Mouse (Mus musculus) c-Kit-negative CD71-positive TER-119-positive erythroid progenitor cells, embryonic 14.5 days (primary cell): ENCODE results near the gene A830005F24Rik.
A peak's percentile ranks its signal among the peaks of the same experiment; 100 is the strongest.
"Not testable (repeated sequence)": the region's sequence is repeated elsewhere in the genome, so short reads cannot be mapped to it uniquely, and the experiment has no call there.

Source experiments
- DNase-seq: peaks from one replicate; pipeline ENCODE4 v3.0.0-alpha.2; 2013; ENCODE audit warnings: low read depth, low spot score

A830005F24Rik gene

DNA sequence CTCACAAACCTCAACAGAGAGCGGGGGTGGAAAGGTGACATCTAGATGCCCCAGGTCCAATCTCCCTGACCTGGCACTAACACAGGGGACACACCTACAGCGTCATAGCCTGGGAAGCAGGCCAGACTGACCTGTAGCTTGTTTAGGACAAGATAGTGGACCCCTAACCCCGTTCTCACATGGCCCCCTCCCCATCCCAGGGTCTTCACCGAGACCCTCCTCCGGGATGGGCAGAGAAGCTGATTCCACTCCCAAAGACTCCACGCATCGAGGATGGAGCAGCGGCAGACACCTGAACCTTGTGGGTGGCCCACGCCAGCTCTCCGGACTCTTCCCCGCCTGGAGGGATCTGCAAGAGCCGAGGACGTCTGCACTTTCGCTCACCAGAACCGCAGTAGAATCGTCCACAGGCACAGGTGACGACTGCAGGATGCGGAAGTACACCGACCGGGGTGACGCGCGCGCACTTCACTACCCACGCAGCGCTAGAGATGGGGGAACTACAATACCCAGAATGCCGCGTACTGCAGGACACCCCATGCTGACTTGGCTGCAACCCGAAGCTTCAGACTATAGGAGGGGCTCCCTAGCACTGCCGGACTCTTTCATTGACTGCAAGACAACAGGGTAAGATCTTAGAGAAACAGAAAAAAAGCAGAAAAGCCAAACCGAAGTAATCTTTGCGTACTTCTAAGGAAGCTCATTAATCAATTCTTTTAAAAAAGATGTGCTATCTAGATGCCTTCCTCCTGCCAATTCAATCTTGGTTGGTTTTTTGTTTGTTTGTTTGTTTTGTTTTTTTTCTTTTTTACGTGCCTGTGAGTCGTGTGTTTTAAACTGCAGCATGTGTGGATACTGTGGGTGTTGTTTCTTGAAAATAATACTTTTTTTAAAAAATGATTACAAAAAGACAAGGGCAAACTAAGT lies at the start of gene A830005F24Rik, which contains the start of gene Zfp169:
A830005F24Rik (plus strand) TSS at position 568 of the 927 bp plus-strand sequence.
Zfp169 (minus strand) TSS at position 449 of the 927 bp plus-strand sequence.
- peak; percentile 25 for DNase-seq

DNA sequence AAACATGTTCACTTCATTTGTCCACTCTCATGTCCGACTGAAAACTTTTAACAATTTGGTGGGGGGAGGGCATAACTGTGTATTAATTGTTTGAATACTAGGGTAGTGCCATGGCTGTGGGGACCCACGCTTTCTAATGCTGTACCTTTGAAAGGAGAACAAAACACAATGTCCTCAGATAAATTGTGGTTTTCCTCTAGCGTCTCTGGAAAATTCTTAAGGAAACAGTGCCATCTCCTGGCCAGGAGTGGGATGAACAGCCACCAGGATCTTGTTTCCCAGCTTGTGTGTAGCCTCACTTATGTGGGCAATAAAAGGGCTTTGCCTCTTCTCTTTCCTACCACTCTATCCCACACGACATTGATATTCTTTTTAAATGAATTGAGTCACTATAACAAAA lies 49.2 kb upstream of the A830005F24Rik start:
- DNase-seq = peak; percentile 5

DNA sequence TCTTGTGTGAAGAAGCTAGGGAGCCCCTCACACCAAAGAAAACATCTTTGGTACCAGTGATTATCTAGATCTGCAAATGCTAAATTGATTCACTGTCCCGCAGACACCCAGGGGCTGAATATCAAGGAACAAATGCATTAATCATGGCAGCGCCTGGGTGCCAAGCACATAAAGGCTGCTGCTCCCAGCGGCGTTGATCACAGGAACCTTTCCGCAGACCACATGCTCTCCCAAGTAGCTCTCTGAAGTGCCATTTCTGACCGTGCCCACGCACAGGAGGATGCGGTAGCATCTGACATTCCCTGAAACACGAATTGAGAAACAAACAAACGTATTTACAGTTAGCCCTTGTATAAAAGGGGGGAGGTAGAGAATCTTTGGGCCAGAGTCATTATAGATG lies 47.2 kb upstream of the A830005F24Rik start:
- DNase-seq = no peak

DNA sequence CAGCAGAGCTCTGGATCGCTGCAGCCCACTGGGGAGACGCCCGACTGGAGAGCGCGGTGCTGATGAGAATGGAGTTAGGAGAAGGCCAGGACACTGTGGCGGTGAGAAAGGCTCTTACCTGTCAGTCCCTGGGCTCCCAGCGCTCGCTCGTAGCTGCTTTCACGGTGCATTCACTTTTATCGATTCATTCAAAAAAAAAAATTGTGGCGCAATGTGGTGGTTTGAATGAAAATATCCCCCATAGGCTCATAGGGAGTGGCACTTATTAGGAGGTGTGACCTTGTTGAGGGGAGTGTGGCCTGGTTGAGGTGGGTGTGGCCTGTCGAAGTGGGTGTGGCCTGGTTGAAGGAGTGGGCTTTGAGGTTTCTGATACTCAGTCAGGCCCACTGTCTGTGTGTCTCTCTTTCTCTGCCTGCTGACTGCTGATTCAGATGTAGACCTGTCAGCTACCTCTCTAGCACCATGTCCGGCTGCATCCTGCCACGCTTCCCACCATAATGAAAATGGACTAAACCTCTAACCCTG lies 44.7 kb upstream of the A830005F24Rik start:
- DNase-seq = no peak

DNA sequence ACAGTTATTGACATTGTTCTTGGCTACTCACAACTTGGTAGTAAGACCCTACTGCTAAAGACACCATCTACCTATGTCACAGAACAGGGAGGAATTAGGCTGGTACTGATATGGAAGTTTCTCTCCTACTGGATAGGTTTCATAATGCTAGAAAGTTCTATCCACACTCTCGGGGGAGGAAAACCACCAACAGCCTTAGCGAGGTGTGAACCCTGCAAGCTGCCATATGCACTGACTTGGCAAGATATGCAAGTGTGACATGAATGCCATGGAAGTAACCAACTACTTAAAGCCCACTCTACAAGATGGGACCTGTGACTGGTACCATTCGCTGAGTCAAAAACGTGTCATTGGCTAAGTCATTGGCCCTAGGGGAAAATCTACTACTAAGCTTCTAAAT lies 29.8 kb upstream of the A830005F24Rik start:
- no peak for DNase-seq

DNA sequence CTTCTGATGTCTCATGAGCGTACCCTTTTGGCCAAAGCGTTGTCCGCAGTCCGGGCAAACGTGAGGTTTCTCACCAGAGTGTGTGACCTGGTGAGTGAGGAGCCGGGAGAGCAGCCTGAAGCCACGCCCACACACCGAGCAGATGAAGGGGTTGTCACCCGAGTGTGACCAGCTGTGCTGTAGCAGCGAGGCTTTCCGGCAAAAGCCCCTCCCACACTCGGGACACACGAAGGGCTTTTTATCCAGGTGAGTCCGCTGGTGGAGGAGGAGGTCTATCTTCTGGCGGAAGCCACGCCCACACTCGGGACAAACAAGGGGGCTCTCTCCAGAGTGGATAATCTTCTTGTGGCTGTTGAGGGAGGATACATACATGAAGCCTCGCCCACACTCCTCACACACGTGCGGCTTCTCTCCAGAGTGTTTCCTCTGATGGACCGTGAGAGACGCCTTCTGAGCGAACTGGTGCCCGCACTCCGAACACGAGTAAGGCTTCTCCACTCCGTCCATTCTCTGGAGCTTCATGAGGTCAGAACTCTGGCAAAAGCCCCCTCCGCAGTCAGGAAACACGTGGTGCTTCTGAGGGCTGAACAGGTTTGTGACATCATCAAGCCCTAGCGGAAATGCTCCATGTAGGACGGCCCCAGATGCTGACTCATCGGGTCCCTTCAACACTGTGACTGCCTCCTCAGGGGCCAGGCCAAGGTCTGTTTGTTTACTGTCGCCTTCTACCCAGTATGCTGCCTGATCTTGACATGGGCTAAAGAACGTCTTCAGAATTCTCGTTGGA lies 22.8 kb upstream of the A830005F24Rik start:
- DNase-seq = no peak

DNA sequence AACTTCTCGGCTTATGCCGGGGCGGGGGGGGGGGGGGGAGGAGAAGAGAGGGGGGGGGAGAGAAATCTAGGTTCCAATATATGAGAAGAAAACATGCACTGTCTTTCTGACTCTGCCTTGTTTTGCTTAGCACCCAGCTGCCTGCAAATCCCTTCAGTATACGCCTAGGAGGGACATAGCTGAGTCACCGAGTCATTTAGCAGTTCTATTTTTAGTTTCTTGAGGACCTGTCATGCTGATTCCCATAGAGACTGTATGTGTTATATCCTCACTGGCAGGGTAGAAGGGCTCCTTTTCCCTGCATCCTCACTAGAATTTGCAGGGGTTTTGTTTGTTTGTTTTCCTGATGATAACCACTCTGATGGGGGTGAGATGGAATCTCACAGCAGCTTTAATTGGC lies 20.2 kb upstream of the A830005F24Rik start:
- no peak for DNase-seq

DNA sequence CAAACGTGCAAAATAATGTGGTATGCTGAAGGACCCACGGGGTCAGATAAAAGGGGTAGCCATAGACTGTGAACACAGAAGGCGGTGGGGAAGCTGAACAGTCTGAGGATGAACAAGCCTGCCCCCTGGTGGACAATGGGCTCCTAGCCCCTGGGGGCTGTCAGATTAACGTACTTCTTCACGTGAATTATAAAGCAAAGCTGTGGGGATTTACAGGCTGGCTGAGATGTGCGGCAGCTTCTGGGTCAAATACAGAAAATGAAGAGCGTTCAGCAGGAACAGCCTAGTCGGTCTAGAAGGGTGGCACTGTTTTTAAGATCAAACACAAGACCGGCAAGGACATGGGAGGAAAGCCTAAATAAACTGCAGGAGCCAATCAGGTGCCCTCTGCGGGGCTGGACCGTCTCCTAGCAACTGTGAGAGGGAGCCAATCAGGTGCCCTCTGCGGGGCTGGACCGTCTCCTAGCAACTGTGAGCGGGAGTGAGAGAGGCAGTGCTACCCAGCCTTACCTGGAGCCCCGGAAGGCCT lies 15.6 kb upstream of the A830005F24Rik start:
- DNase-seq = no peak

DNA sequence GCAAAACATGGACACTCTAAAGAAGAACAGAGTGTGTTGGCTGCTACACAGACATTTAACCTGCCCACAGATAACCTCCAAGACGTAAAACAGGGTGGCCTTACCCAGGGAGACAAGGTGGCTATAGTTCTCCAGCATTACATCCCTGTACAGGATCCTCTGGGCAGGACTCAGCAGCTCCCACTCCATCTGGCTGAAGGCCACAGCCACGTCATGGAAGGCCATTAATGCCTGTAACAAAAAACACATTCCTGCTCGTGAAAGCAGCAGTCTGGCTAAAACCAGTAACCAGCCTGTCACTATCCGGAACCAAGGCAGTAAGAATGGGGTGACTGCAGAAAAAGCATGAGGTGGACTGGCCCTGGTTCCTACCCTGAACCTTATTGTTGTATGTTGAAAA lies 14.7 kb upstream of the A830005F24Rik start:
- no peak for DNase-seq

DNA sequence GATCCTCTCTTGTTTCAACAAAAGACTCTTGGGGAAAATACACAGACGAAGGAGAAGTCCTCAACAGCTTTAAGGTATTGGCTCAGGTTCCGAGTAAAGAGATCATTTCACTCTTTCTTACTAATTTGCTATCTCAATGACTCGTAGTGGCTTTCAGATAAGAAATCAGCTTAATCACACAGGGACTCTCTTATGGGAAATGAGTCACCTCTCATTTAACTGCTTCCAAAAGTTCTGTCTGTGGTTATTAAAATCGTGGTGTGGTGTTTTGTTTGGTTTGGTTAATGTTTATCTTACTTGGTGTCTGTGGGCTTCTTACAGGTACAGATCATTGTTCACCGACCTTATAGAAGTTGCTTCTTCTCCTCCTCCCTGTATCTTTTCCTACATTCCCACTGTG lies 10.9 kb upstream of the A830005F24Rik start:
- DNase-seq = no peak

DNA sequence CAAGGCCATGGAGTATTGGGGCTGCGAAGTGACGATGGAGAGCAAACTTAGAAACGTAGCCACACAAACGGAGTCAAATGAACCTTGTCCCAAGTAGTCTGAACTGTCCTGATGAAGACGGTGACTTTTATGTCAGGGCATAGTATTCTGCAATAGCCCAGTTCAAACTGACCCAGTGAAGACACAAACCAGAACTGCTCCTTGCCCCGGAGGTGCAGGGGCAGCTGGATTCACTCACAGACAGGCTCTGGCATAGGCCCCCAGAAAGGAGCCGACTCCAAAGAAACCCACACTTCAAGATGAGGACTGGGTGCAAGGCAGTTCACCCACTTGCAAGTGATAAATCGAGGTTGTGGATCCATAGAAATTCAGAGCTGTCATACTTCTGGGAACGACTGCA lies 4.7 kb upstream of the A830005F24Rik start:
- DNase-seq = no peak

DNA sequence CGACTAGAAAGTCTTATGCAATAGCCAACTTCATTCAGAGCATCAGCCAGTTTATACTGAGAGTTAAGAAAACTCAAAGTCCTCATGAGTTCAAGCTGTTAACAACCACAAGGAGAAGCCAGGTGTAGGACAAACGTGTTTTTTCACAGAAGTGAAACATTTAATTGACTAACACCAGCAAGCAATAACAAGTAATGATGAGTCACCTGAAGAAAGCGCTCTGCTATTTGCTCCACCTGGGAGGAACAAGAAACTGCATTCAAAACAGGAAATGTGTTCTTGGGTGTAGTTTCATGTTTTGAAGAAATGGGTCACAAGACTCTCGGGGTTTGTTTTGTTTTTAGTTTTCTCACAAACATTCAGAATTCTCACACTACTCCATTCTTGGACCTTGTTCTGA lies 2.5 kb downstream of the A830005F24Rik start:
- DNase-seq = no peak

DNA sequence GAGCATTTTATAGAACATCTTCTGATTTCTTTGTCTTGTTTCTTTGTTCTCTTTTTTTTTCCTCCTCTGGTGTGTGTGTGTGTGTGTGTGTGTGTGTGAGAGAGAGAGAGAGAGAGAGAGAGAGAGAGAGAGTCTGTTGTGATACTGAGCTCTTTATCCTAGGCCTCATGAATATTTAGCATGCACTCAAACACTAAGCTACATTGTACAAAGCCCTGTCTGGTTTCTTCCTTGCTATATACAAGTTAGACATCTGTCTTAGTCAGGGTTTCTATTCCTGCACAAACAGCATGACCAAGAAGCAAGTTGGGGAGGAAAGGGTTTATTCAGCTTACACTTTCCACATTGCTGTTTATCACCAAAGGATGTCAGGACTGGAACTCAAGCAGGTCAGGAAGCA lies 5.8 kb downstream of the A830005F24Rik start:
- DNase-seq = not testable (repeated sequence)

DNA sequence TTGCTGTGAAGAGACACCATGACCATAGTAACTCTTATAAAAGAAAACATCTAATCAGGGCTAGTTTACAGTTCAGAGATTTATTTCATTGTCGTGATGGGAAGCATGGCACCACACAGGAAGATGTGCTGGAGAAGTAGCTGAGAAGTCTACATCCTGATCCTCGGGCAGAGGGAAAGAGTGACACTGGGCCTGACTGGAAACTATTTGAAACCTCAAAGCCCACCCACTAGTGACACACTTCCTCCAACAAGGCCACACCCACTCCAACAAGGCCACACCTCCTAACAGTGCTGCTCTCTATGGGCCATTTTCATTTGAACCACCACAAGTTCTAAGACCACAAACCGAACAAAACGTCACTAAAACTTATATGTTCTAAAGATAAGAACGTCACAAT lies 12.4 kb downstream of the A830005F24Rik start:
- no peak for DNase-seq

DNA sequence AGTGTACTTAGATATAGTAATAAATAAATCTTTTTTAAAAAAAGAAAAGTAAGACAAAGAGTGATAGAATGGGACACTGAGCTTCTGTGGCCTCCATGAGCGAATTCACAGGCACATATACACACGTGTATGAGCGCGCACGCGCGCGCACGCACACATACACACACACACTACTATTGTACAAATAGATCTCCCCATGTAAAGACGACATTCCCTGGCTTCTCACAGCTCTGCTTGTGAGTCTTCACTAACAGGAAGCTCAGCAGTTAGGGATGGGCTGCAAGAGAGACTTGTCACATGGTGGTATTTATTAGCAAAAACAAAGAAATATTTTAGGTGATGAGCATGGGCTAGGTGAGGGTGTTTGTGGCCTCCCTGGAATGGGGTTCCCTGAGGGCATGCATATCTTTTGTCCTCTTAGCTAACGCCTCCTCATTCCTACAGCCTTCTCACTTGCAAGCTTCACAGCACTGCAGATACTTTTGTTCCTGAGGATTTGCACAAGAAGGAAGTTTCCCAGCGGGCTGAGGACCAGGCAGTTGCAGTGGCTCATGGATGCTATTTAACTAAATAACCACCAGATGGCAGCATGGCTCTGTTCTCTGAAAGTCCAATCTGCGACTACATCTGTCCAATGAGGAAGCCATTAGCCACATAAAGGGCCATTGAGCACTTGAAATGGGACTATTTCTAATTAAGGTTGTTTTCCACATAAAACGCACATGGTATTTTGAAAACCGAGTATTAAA lies 14.9 kb downstream of the A830005F24Rik start:
- DNase-seq = peak; percentile 60

DNA sequence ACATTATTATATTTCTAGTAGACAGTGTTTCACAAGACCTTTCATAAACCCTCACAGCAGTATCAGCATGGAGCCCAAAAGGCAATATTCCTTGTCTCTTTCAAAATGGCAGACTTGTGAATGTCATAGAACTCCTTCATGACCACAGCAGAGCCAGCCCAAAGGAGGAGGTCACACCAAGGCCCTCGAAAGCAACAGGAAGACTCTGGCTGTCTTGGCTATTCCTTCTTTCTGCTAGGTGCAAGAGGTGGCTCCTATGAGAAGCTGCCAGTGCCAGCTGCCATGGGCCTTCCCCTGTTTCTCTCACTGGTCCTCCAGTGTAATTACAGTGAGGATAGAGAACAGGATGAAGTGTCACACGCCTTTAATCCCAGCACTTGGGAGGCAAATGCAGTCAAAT lies 15.7 kb downstream of the A830005F24Rik start:
- DNase-seq = no peak

DNA sequence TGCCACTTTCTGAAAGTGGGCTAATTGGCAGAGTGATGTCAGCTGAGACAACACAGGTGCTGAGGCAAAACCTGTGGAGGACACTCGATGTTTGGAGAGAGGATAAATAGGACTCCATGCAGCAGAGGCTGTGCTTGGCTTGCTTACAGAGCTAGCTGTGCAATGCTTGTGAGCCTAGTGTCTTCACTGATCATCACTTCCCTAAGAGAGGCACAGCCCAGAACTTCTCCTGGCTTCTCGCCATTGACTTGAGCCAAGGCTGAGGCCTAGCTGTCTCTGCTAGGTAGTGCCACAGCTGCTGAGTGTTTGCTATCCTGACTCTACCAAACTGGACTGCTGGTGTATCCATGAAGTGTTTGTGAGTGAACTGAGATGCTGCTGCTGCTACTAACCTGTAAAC lies 17.3 kb downstream of the A830005F24Rik start:
- no peak for DNase-seq

DNA sequence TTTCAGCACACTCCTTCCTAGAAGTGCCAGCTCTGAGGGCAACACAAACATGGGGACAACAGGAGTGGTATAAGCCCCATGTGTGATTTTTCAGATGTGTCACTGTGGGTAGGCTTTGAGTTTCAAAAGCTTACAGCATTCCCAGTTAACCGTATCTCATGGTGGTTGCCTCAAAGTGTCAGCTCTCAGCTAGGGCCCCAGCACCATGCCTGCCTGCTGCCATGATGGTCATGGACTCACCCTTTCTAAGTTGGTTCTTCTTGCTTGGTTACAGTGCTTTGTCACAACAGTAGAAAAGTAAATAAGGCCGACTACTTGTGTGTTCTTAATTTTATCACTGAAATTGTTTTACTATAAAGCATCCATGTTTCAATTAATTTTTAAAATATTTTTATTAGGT lies 18.1 kb downstream of the A830005F24Rik start:
- DNase-seq = no peak

DNA sequence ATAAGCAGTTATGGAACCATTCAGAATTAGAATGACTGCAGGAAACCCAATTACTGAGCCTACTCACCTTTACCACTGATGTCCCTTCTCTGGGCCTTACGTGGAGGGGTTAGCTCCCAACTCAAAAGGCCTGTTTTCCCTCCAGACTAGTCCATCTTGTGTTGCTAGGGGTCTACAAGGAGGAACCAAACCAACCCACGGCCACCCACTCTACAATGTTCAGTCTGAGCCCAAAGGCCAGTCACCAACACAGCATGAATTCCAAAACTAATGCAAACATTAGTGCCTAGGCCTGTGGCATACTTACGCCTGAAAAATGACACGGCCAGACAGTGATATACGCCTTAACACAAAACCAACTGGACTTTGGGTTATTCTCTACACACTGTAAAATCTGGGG lies 20.1 kb downstream of the A830005F24Rik start:
- DNase-seq = no peak

DNA sequence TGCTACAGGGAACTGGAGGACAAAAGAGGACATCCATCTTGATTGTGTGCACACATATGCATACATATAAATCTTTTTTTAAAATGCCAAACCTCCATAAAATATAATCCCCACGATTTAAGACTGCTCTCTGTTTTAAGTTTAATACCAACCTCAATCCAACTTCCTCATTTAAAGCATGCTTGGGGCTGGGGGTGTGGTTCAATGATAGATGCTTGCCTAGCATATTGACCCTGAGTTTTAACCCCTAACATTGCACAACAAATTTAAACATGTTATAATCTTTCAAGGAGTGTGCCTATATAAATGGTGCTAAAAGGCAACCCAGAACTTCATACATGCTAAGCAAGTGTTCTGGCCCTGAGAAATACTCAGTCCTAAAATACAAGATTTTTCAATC lies 27.1 kb downstream of the A830005F24Rik start:
- DNase-seq = no peak

DNA sequence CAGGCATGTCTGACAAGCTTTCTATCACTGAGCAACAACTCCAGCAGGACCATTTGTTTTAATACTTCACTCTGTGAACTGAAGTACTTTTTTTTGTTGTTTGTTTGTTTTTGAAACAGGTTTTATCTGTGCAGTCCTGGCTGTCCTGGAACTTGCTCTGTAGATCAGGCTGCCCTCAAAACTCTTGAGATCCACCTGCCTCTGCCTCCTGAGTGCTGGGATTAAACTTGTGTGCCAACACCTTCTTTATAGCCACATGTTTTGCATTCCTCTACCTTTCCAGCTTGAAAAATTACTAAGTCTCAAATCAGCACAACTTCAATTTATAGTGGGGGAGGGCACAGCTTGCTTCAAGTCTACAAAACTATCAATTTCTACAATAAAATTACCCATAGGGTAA lies 31.0 kb downstream of the A830005F24Rik start:
- no peak for DNase-seq
